Mouse (Mus musculus): ENCODE results near the gene Frrs1l.

DNA sequence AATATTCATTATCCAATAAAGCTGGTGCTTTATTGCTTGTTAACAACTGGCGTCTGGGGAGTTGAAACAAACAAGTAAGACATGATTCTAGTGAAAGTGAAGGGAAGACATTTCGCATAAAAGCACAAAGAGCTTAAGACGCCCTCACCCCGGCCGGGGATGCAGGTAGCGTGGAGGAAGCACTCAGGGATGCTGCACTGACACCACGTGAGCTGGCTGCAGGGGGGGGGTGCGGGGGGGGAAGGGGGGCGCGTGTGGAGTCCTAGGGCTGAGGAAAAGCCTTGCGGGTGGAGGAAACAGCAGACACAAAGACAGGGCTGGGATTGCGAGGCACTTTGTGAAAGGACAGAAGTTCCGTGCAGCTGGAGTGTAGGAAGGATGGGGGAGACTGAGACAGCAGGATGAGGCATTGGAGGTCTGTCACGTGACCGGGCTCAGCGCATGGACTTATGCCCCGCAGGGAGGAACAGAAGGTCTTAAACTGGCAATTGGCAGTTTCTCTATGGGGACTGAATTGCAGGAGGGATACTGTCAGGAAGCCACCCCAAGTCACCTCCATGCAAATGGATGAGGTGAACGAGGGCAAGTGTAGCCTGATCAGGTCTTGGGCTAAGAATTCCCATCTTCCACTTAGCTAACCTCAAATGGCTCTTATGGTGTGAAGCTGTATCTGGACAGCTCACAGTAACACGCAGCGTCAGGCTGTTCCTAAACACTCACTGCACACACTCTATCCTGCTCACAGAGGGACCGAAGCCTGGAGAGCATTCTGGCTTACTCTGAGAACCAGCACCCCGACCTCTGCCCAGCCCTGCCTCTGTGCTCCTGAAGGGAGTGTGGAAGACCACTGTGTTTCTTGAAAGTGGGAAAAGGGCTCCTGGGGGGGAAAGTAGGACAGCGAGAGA, 49.2 kb upstream of the Frrs1l start:
- TF ChIP-seq CTCF (IDR thresholded peaks at IDR 0.05; ENCODE audit: low read depth, low read length) (no peak), POLR2A (IDR thresholded peaks at IDR 0.05; ENCODE audit: borderline replicate concordance, low read depth, low read length) (no peak)
